ENCODE assay signal across 19 mouse cellular contexts in genomic region chr14:101852584-101853195, GRCm38 (mm10).
DNase-seq lines count a peak whose midpoint lies in the region; ATAC-seq and TF ChIP-seq lines count a peak whose summit lies in the region.
"Had no signal": no experiment of that assay in that cellular context is flagged by ENCODE, and none has a peak within 500 bp of the region (broad histone marks: within the 10 kb centered on the region; RNA-seq: fewer than 3 reads in every experiment).

No protein-coding gene starts in this region.

- peak; percentile 46; the same call in 1 of the 2 replicates for ATAC-seq in lung, postnatal 0 days
- peak; percentile 69 for ATAC-seq in kidney, embryonic 14.5 days (ENCODE audit: low FRiP score, low TSS enrichment)
- ATAC-seq in hindbrain, postnatal 0 days: no peak

- H3K36me3 ChIP-seq in lung, postnatal 0 days (ENCODE audit: insufficient read depth, low read length): no peaks in the 10 kb centered on the region
- H3K36me3 ChIP-seq in kidney, embryonic 14.5 days (ENCODE audit: control insufficient read depth, insufficient read depth, low read length): no peaks in the 10 kb centered on the region
- no peaks in the 10 kb centered on the region for H3K36me3 ChIP-seq in hindbrain, postnatal 0 days (ENCODE audit: insufficient read depth, low read length)
- H3K36me3 ChIP-seq: hindbrain, embryonic 15.5 days; midbrain, embryonic 12.5 days had no signal

- peak; percentile 82 for DNase-seq in heart, adult 11 months
- DNase-seq in heart, postnatal 10 days: no peak
- DNase-seq in lung, postnatal 0 days (ENCODE audit: low spot score): peak; percentile 39
- DNase-seq in lung, adult 18-20 months: no peak
- DNase-seq in yolk sac, embryonic 10.5 days (ENCODE audit: low spot score): peak; percentile 29
- DNase-seq in right cerebral cortex, postnatal 36 days (ENCODE audit: low spot score in 2 of 2): no peak
- DNase-seq in hindbrain, postnatal 0 days (ENCODE audit: low spot score): no peak
- DNase-seq: adrenal gland, postnatal 10 days; cerebellum, adult 8-10 months; embryo, embryonic 11 days; gastrocnemius, postnatal 25 days; lung, postnatal 4 days; right cerebral cortex, postnatal 4 days; thymus, postnatal 4 days had no signal

- TF ChIP-seq EP300 in lung, postnatal 0 days (IDR thresholded peaks at IDR 0.05): no peak; the same call in 1 of the 2 replicates

- H3K4me3 ChIP-seq in lung, postnatal 0 days (ENCODE audit: low read depth, low read length): no peak overlapping the region
- no peak overlapping the region for H3K4me3 ChIP-seq in kidney, embryonic 14.5 days (ENCODE audit: low read length)
- H3K4me3 ChIP-seq in hindbrain, postnatal 0 days (ENCODE audit: low read length): no peak overlapping the region
- H3K4me3 ChIP-seq: erythroblast, embryonic 14.5 days; hindbrain, embryonic 15.5 days; midbrain, embryonic 12.5 days had no signal

- intact Hi-C loops in heart, postnatal 10 days (cut with DNase I): no loop called here

- H3K27me3 ChIP-seq in lung, postnatal 0 days (replicated peaks; ENCODE audit: insufficient read depth, low read length): no peaks in the 10 kb centered on the region
- no peaks in the 10 kb centered on the region for H3K27me3 ChIP-seq in kidney, embryonic 14.5 days (ENCODE audit: control insufficient read depth, insufficient read depth, low read length)
- H3K27me3 ChIP-seq in hindbrain, postnatal 0 days (ENCODE audit: insufficient read depth, low read length): no peaks in the 10 kb centered on the region
- H3K27me3 ChIP-seq: hindbrain, embryonic 15.5 days; midbrain, embryonic 12.5 days had no signal

- H3K4me2 ChIP-seq in lung, postnatal 0 days (replicated peaks; ENCODE audit: low read depth, low read length): peak overlapping the region; percentile 18; the same call in 1 of the 2 replicates
- H3K4me2 ChIP-seq in kidney, embryonic 14.5 days (replicated peaks; ENCODE audit: low read depth, low read length): no peak overlapping the region
- H3K4me2 ChIP-seq in hindbrain, postnatal 0 days (ENCODE audit: low read depth, low read length): no peak overlapping the region
- H3K4me2 ChIP-seq: hindbrain, embryonic 15.5 days; midbrain, embryonic 12.5 days had no signal

- no peaks in the 10 kb centered on the region for H3K4me1 ChIP-seq in lung, postnatal 0 days (ENCODE audit: insufficient read depth, low read depth, low read length)
- no peaks in the 10 kb centered on the region for H3K4me1 ChIP-seq in kidney, embryonic 14.5 days (ENCODE audit: control insufficient read depth, insufficient read depth, low read length)
- no peaks in the 10 kb centered on the region for H3K4me1 ChIP-seq in hindbrain, postnatal 0 days (ENCODE audit: insufficient read depth, low read length)
- H3K4me1 ChIP-seq: hindbrain, embryonic 15.5 days; midbrain, embryonic 12.5 days had no signal

- H3K9ac ChIP-seq in lung, postnatal 0 days (replicated peaks; ENCODE audit: low read depth): no peak overlapping the region
- H3K9ac ChIP-seq in kidney, embryonic 14.5 days (ENCODE audit: low read depth, low read length): no peak overlapping the region
- H3K9ac ChIP-seq in hindbrain, postnatal 0 days (replicated peaks; ENCODE audit: low read length): no peak overlapping the region
- H3K9ac ChIP-seq: hindbrain, embryonic 15.5 days; liver, embryonic 14.5 days; midbrain, embryonic 12.5 days had no signal

- no peak overlapping the region for H3K27ac ChIP-seq in lung, postnatal 0 days (ENCODE audit: low read length)
- no peak overlapping the region; the same call in 1 of the 2 replicates for H3K27ac ChIP-seq in kidney, embryonic 14.5 days (ENCODE audit: low read depth, low read length)
- H3K27ac ChIP-seq in hindbrain, postnatal 0 days: no peak overlapping the region
- H3K27ac ChIP-seq: hindbrain, embryonic 15.5 days; liver, embryonic 14.5 days; midbrain, embryonic 12.5 days had no signal

- WGBS in lung, postnatal 0 days: 50% methylated on average over 6 of the region's 6 CpGs
- WGBS in kidney, embryonic 14.5 days: 56% methylated on average over 6 of the region's 6 CpGs
- WGBS in hindbrain, postnatal 0 days: 88% methylated on average over 6 of the region's 6 CpGs

- no peaks in the 10 kb centered on the region for H3K9me3 ChIP-seq in lung, postnatal 0 days (ENCODE audit: low read length)
- H3K9me3 ChIP-seq in kidney, embryonic 14.5 days (ENCODE audit: control insufficient read depth, low read length): no peaks in the 10 kb centered on the region
- no peaks in the 10 kb centered on the region for H3K9me3 ChIP-seq in hindbrain, postnatal 0 days (ENCODE audit: low read length)
- H3K9me3 ChIP-seq: hindbrain, embryonic 15.5 days had no signal

- TF ChIP-seq CTCF in lung, postnatal 0 days (IDR thresholded peaks at IDR 0.05): no peak
- no peak for TF ChIP-seq CTCF in hindbrain, postnatal 0 days (IDR thresholded peaks at IDR 0.05; ENCODE audit: low read depth)

Comparison
In these comparisons a context has a peak if more than half of its experiments do, and no peak if none do; other contexts are left out.
1. DNase-seq: peak in heart, adult 11 months (single experiment), lung, postnatal 0 days (single experiment) and yolk sac, embryonic 10.5 days (single experiment); none in heart, postnatal 10 days (0 of 2), lung, adult 18-20 months (0 of 2), right cerebral cortex, postnatal 36 days (0 of 2) and hindbrain, postnatal 0 days (single experiment).